Mouse (Mus musculus) limb, embryonic 12.5 days (tissue): Measurements from ENCODE around the gene Rfesd. TPM values are rescaled to one million over a fixed set of nuclear protein-coding genes. Genes with fewer than 3 reads are reported as not detected.

ENCODE experiments used
- ATAC-seq: fragments of 200-750 bp; cut with Nextera tagmentation; 2 replicates; pipeline ENCODE4 v1.8.0; 2017; ENCODE audit warnings: low read depth, moderate TSS enrichment; ENCODE audit not compliant: insufficient number of reproducible peaks, insufficient read depth, low FRiP score, low TSS enrichment
- H3K27ac ChIP-seq: fragments of 300-500 bp; sonication (generic); 2 replicates; pipeline ENCODE4 v1.5.1; 2016; ENCODE audit warnings: mild to moderate bottlenecking, moderate library complexity
- H3K27me3 ChIP-seq: fragments of 300-500 bp; sonication (generic); 2 replicates; pipeline ENCODE4 v1.6.1; 2016; ENCODE audit warnings: mild to moderate bottlenecking, moderate library complexity
- H3K36me3 ChIP-seq: fragments of 300-500 bp; sonication (generic); 2 replicates; pipeline ENCODE4 v1.6.1; 2016; ENCODE audit warnings: mild to moderate bottlenecking, moderate library complexity
- H3K4me1 ChIP-seq: fragments of 300-500 bp; sonication (generic); replicated peaks from 2 replicates; pipeline ENCODE4 v1.6.1; 2016
- H3K4me2 ChIP-seq: fragments of 300-500 bp; sonication (generic); 2 replicates; pipeline ENCODE4 v1.6.1; 2016; ENCODE audit warnings: mild to moderate bottlenecking, moderate library complexity
- H3K4me3 ChIP-seq: fragments of 300-500 bp; sonication (generic); replicated peaks from 2 replicates; pipeline ENCODE4 v1.5.1; 2016; ENCODE audit warnings: mild to moderate bottlenecking
- H3K9ac ChIP-seq: fragments of 300-500 bp; sonication (generic); replicated peaks from 2 replicates; pipeline ENCODE4 v1.6.1; 2016; ENCODE audit warnings: mild to moderate bottlenecking, moderate library complexity
- H3K9me3 ChIP-seq: fragments of 300-500 bp; sonication (generic); 2 replicates; pipeline ENCODE4 v1.6.1; 2016; ENCODE audit warnings: mild to moderate bottlenecking, moderate library complexity
- WGBS: fragments of 180-500 bp; shearing (Covaris S2); methylation state at CpG from one replicate; pipeline ENCODE4 v1.1.7; 2016; 5-methylcytosine and 5-hydroxymethylcytosine counted together
- polyA plus RNA-seq: library from polyadenylated mRNA; unstranded; fragments of >200 nt; fragmentation: Nextera tagmentation; extraction: Ambion mirVana; gene quantifications from 2 replicates; pipeline ENCODE4 v1.2.1, GENCODE M21; 2016

Gene Rfesd
- polyA plus RNA-seq, 1 experiment from 2014 or later, result 21.5 TPM

- Histone ChIP-seq H3K9me3 (0 out of 2 replicates have a peak, but pooled peaks cover under 1% of the 10 kb centered on the region), H3K4me2 (no peak overlapping the region), H3K36me3 (no peaks in the 10 kb centered on the region), H3K4me1 (no peaks in the 10 kb centered on the region), H3K27me3 (no peaks in the 10 kb centered on the region), H3K27ac (no peak overlapping the region), H3K9ac (no peak overlapping the region), H3K4me3 (no peak overlapping the region)
- no peak for ATAC-seq
These were observed 26.5 kb upstream of the Rfesd start for GRCm38 (mm10) chr13:76044971-76045370.

- H3K9ac ChIP-seq, result no peak overlapping the region
- H3K4me1 ChIP-seq, result no peaks in the 10 kb centered on the region
- H3K27ac ChIP-seq, result no peak overlapping the region
- H3K36me3 ChIP-seq, result no peaks in the 10 kb centered on the region
- no peak overlapping the region for H3K4me2 ChIP-seq
- 61% methylated on average over 1 of the region's 1 CpGs for WGBS
- no peak overlapping the region for H3K4me3 ChIP-seq
- 0 out of 2 replicates have a peak, but pooled peaks cover 4% of the 10 kb centered on the region for H3K9me3 ChIP-seq
- ATAC-seq, result no peak
- no peaks in the 10 kb centered on the region for H3K27me3 ChIP-seq
These were observed 23.9 kb upstream of the Rfesd start for GRCm38 (mm10) chr13:76042455-76042854.

- Histone ChIP-seq H3K4me3 (no peak overlapping the region), H3K9me3 (no peaks in the 10 kb centered on the region), H3K27me3 (0 out of 2 replicates have a peak, but pooled peaks cover 3% of the 10 kb centered on the region), H3K9ac (no peak overlapping the region), H3K27ac (no peak overlapping the region), H3K4me2 (no peak overlapping the region), H3K36me3 (no peaks in the 10 kb centered on the region), H3K4me1 (no peaks in the 10 kb centered on the region)
- no peak for ATAC-seq
- WGBS, result 80% methylated on average over 3 of the region's 3 CpGs
These were observed 6.1 kb upstream of the Rfesd start for GRCm38 (mm10) chr13:76024588-76024987.

- Histone ChIP-seq H3K36me3 (no peaks in the 10 kb centered on the region), H3K4me3 (no peak overlapping the region), H3K9ac (no peak overlapping the region), H3K4me2 (no peak overlapping the region), H3K4me1 (peaks cover 3% of the 10 kb centered on the region; the same call in 1 of the 2 replicates), H3K9me3 (no peaks in the 10 kb centered on the region), H3K27ac (no peak overlapping the region), H3K27me3 (0 out of 2 replicates have a peak, but pooled peaks cover 3% of the 10 kb centered on the region)
- WGBS, result 92% methylated on average over 2 of the region's 2 CpGs
- ATAC-seq, result no peak
These were observed 3.3 kb upstream of the Rfesd start for GRCm38 (mm10) chr13:76021782-76022181.

- Histone ChIP-seq H3K4me2 (peak overlapping the region; percentile 59), H3K4me1 (peaks cover 3% of the 10 kb centered on the region; the same call in 1 of the 2 replicates), H3K27me3 (0 out of 2 replicates have a peak, but pooled peaks cover 3% of the 10 kb centered on the region), H3K36me3 (no peaks in the 10 kb centered on the region), H3K9ac (no peak overlapping the region), H3K27ac (no peak overlapping the region), H3K4me3 (peak overlapping the region; percentile 50), H3K9me3 (no peaks in the 10 kb centered on the region)
- peak; percentile 64 for ATAC-seq
- 44% methylated on average over 5 of the region's 5 CpGs for WGBS
These were observed 403 bp upstream of the Rfesd start for GRCm38 (mm10) chr13:76018844-76019400.

- H3K27me3 ChIP-seq, result no peaks in the 10 kb centered on the region
- no peak overlapping the region; the same call in 1 of the 2 replicates for H3K27ac ChIP-seq
- H3K9ac ChIP-seq, result no peak overlapping the region
- no peak for ATAC-seq
- WGBS, result 65% methylated on average over 4 of the region's 4 CpGs
- no peaks in the 10 kb centered on the region for H3K9me3 ChIP-seq
- peak overlapping the region; percentile 50 for H3K4me3 ChIP-seq
- peak overlapping the region; percentile 59 for H3K4me2 ChIP-seq
- peaks cover 3% of the 10 kb centered on the region; the same call in 1 of the 2 replicates for H3K4me1 ChIP-seq
- no peaks in the 10 kb centered on the region for H3K36me3 ChIP-seq
These were observed 1.1 kb downstream of the Rfesd start for GRCm38 (mm10) chr13:76017465-76017864.

GRCm38 (mm10) chr13:76014511-76014910 is 4.0 kb downstream of the Rfesd start:
- no peaks in the 10 kb centered on the region for H3K27me3 ChIP-seq
- H3K27ac ChIP-seq, result no peak overlapping the region
- peaks cover 3% of the 10 kb centered on the region; the same call in 1 of the 2 replicates for H3K4me1 ChIP-seq
- H3K36me3 ChIP-seq, result no peaks in the 10 kb centered on the region
- H3K4me2 ChIP-seq, result no peak overlapping the region
- no peak overlapping the region for H3K9ac ChIP-seq
- 90% methylated on average over 2 of the region's 2 CpGs for WGBS
- no peaks in the 10 kb centered on the region for H3K9me3 ChIP-seq
- H3K4me3 ChIP-seq, result no peak overlapping the region
- ATAC-seq, result no peak

- no peaks in the 10 kb centered on the region for H3K27me3 ChIP-seq
- 70% methylated on average over 3 of the region's 3 CpGs for WGBS
- peaks cover 19% of the 10 kb centered on the region for H3K36me3 ChIP-seq
- no peaks in the 10 kb centered on the region for H3K4me1 ChIP-seq
- H3K9ac ChIP-seq, result no peak overlapping the region
- H3K27ac ChIP-seq, result no peak overlapping the region
- no peak overlapping the region for H3K4me2 ChIP-seq
- H3K4me3 ChIP-seq, result no peak overlapping the region
- no peak for ATAC-seq
- H3K9me3 ChIP-seq, result no peaks in the 10 kb centered on the region
These were observed 15.2 kb downstream of the Rfesd start for GRCm38 (mm10) chr13:76003272-76003671.

GRCm38 (mm10) chr13:75992169-75993028 is 26.1 kb downstream of the Rfesd start:
- Histone ChIP-seq H3K27ac (0 out of 2 replicates have a peak overlapping the region, but pooled peaks have one; percentile 20), H3K4me2 (no peak overlapping the region), H3K4me1 (peaks cover 4% of the 10 kb centered on the region), H3K9me3 (peaks cover 13% of the 10 kb centered on the region; the same call in 1 of the 2 replicates), H3K4me3 (no peak overlapping the region), H3K36me3 (0 out of 2 replicates have a peak, but pooled peaks cover 5% of the 10 kb centered on the region), H3K27me3 (no peaks in the 10 kb centered on the region), H3K9ac (no peak overlapping the region)
- 18% methylated on average over 9 of the region's 9 CpGs for WGBS
- peak; percentile 92 for ATAC-seq

- no peak overlapping the region for H3K4me3 ChIP-seq
- H3K4me2 ChIP-seq, result no peak overlapping the region
- H3K9me3 ChIP-seq, result no peaks in the 10 kb centered on the region; the same call in 1 of the 2 replicates
- H3K36me3 ChIP-seq, result no peaks in the 10 kb centered on the region
- ATAC-seq, result no peak
- H3K9ac ChIP-seq, result no peak overlapping the region
- no peak overlapping the region for H3K27ac ChIP-seq
- H3K4me1 ChIP-seq, result peaks cover 4% of the 10 kb centered on the region; the same call in 1 of the 2 replicates
- no peaks in the 10 kb centered on the region for H3K27me3 ChIP-seq
- 86% methylated on average over 1 of the region's 1 CpGs for WGBS
These were observed 30.4 kb downstream of the Rfesd start for GRCm38 (mm10) chr13:75988096-75988495.

- no peak overlapping the region for H3K4me3 ChIP-seq
- H3K4me1 ChIP-seq, result no peaks in the 10 kb centered on the region
- no peaks in the 10 kb centered on the region for H3K27me3 ChIP-seq
- H3K9ac ChIP-seq, result no peak overlapping the region
- no peak overlapping the region for H3K4me2 ChIP-seq
- no peak overlapping the region for H3K27ac ChIP-seq
- no peaks in the 10 kb centered on the region for H3K9me3 ChIP-seq
- H3K36me3 ChIP-seq, result no peaks in the 10 kb centered on the region
- no peak for ATAC-seq
These were observed 36.6 kb downstream of the Rfesd start for GRCm38 (mm10) chr13:75981901-75982300.
